Mouse (Mus musculus) thymus, adult 2 months (tissue): ENCODE data around the gene Nucb1.

ENCODE experiments used
- CTCF ChIP-seq: fragments of 200-500 bp; IDR thresholded peaks from 2 replicates; pipeline ENCODE4 v1.5.1; 2012; ENCODE audit warnings: mild to moderate bottlenecking, control low read depth, low read length, moderate library complexity, borderline replicate concordance; ENCODE audit not compliant: control insufficient read depth, poor library complexity, insufficient read depth; ENCODE audit errors: extremely low read depth
- POLR2A ChIP-seq: fragments of 200-500 bp; IDR thresholded peaks from 2 replicates; pipeline ENCODE4 v1.6.1; 2012; ENCODE audit warnings: mild to moderate bottlenecking, low read length, control low read depth, moderate library complexity; ENCODE audit not compliant: control insufficient read depth, poor library complexity, insufficient read depth; ENCODE audit errors: extremely low read depth

DNA sequence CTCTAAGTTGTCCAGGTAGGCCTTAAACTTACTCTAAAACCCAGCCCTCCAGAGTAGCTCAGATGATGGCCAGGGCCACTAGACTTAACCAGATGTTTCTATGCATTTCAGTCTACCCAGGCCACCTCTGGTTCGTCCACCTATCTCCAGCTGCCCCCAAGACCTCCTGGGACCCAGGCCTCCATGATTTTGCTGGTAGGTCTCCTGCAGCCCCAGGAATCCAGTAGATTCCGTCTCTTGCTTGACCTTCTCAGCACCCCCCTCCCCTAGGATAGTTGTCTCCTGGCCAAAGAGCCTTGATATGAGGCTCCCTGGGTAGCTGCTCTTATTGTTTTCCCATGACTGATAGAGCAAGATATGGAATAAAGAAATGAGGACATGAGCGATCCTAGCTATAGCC, 28.9 kb upstream of the Nucb1 start:
- TF ChIP-seq CTCF (no peak), POLR2A (no peak)
